Mouse (Mus musculus) cerebellum, adult 8-10 months (tissue): ENCODE data around the gene Drd3.
A peak's percentile ranks its signal among the peaks of the same experiment; 100 is the strongest.

ENCODE experiments used
- DNase-seq: peaks from one replicate; pipeline ENCODE4 v3.0.0; 2022

Drd3 gene

DNA sequence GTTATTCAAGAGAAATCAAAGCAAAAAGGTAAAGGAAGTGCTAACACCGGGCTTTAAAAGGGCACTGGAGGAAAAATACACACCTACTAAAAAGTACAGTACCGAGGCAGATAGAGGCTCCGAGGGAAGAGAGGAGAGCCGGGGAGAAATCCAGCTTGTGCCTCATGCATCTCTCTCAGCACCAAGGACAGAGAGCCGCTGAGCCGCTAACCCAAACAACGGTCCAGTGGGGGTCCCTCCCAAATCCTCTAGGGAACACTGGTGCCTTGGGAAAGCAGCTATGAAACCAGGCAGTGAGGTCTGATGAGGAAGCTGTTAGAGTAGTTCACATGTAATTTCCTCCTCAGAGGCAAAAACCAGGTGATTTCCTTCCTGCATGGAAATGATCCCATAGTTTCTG lies at the start of gene Drd3:
Drd3 (plus strand) TSS at position 276 of the 400 bp plus-strand sequence.
- no peak for DNase-seq

DNA sequence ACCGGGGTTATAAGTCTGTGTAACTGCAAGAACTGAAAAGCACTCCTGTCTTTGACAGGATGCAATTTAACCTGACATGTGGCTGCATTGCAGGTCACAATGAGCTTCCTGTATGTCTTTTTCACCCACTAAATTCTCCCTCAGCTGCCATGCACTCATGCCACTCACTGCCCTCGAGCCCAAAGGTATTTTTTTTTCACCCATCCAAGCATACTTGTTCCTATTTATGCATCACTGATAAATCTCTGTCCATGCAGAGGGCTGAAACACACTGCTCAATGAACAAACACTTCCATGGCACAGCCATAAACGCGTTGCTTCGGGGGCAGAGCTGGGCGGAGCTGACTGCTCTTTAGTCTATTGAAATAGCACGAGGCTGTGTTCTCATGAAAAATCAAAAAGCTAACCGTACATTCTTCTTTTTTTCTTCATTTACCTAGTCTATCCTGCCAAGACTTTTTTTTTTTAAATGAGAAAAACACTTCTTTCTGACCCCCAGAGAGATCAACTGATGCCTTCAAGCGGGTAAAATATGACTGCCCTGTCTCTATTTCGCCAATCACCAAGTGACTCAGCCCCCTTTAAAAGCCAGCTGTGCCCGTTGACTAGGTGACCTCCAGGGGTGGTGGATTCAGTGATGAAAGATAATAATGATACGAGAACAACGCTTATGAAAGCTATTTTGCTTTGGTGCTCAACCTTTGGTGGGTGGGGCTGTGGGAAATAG lies 45.3 kb upstream of the Drd3 start:
- DNase-seq, result no peak

DNA sequence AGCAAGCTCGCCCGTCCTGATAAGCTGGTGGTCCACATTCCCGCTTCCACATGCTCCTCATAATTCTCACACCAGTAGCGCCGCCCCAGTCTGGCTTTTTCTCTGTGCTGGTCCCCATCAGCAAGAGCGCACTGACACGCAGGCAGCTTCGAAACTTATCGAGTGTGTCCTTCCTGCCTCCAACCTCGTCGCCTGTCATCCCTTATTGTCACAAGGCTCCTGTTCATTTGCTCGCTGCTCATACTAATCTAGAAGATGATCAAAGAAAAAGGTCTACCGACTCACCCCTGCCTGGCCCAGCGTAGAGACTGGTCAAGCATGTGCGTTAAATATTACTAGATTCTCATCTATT lies 44.8 kb upstream of the Drd3 start:
- DNase-seq, result peak; percentile 10

DNA sequence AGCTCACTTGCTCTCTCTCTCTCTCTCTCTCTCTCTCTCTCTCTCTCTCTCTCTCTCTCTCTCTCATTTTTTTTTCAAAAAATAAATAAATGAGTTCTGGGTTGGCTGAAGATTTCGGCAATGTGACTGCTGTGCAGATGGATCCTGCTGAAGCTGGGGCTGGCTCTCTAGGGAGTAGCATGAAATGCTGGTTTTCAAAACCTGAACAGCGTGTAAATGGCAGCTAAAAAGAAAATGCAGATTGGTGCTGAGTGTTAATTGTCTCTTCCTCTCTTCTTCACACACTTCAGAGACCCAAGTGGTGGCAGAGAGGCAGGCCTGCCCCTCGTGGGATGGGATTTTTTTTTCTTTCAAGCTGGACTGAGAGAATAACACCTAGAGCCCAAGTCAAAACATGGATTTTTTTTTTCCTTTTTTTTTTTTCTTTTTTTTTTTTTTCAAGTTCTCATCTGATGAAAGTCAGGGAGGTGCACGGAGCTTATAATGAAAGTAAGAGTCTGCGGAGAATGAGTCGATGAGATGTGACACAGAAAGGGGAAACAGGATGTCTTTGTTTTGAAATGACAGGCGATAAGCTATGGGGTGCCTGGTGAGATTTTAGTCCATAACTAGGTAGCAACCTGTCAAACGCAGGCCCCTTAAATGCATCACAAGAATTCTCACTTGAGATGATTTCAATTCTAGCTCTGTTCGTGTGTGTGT lies 44.2 kb upstream of the Drd3 start:
- DNase-seq, result no peak

DNA sequence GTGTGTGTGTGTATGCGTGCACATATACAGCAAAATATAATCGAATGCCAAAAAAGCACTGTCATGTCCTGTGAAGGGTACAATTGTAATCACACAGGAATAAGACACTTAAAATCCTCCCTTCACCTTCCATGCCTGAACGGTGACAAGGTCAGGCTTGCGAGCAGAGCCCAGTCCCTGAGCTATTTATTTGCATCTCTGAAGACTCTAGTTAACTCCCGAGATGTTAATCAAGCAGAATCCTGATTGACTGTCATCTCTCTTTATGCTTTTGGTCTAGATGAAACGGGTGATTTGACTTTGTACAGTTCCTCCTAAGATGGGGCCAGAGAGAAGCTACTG lies 43.7 kb upstream of the Drd3 start:
- DNase-seq, result no peak

DNA sequence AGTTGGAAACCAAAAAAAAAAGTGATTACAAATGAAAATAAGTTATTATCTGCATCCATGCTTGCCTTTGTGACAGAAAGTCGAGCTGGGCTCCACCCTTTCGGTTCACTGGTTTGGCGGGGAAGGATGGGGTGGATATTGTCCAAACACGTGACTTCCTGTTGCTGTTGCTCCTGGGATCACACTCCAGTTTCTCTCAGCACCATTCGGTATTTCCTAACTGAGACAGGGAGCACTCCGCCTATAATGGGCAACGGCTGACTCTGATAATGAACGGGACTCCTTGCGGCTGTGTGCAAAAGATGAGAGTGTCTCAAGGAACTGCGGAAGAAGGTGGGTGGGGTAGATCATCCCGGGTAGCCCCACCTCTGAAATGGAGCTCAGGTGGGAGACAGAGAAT lies 43.2 kb upstream of the Drd3 start:
- no peak for DNase-seq

DNA sequence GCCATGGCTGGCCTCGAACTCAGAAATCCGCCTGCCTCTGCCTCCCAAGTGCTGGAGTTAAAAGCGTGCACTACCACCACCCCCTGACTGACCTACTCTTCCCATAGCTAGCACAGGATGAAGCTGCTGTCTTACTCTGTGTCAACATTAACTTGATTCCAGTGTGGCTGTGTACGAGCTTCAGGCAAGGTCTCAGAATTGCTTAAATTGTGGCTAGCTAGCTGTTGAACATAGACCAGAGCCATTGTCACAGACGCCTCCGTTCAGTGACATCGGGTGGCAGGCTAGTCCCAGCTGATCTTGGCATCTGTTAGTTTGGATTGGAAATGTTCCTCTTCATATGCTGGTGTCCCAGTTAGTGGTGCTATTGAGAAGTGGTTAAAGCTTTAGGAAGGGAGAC lies 42.5 kb upstream of the Drd3 start:
- DNase-seq, result no peak

DNA sequence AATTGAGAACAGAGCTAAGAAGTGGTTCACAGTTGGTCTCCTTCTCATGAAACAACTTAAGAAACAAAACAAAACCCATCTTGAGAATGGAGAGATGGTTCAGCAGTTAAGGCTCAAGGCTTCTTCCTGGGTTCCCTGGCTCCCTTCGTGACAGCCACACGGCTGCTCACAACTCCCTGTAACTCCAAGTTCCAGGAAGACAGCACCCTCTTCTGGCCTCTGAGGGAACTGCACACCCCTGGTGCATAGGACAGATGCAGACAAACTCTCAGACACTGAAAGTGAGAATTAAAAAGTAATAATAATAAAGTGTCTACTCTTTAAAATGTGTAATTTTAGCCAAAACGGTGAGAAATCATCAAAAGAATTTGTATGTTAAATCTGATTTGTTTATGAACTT lies 29.4 kb upstream of the Drd3 start:
- no peak for DNase-seq

DNA sequence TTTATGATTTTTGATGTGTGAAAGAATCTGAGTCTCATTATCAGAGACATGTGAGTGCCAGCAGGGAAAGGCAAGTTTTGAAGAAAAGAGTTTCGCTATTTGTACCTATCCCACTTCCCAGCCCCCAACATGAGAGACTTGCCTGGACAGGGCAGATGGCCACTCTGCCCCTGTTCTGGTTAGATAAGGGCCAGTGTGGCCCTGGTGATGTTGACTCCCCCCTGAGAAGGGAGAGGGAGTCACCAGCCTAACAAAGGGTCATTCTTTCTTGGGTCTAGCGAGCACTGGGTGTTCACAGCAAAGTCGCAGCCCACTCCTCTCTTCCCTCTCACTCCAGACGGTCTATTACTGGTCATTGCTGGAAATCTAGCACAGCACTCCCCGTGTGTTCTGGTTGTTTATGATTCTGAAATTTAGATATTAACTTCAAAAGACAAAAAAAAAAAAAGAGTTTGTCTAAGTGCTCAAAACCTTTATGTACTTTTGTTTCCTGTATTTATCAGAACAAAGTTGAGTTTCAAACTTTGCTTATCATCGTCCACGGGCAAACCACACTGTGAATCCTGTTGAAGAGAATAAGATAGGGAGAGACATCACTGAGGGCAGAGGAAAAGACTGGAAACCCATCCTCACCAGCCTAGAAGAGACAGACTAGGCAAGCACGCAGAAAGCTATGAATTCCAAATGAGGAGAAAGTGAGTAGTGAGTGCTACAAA lies 24.2 kb upstream of the Drd3 start:
- DNase-seq, result no peak

DNA sequence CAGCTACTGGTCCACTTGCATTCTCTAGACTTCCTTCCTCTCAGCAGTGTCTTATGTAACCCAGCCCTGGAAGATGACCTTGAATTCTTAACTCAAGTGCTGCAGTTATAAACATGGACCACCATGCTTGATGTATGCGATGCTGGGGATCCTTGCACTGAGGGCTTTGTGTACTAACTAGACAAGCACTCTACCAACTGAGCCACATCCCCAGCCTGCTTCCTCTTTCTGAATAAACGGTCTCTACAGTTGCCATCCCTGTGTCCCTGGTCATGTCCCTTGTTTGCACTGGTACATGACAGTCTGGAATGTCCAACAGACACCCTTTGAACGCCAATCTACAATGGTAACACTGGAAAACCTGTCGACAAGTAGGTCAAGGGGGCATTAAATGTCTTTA lies 23.5 kb upstream of the Drd3 start:
- DNase-seq, result no peak

DNA sequence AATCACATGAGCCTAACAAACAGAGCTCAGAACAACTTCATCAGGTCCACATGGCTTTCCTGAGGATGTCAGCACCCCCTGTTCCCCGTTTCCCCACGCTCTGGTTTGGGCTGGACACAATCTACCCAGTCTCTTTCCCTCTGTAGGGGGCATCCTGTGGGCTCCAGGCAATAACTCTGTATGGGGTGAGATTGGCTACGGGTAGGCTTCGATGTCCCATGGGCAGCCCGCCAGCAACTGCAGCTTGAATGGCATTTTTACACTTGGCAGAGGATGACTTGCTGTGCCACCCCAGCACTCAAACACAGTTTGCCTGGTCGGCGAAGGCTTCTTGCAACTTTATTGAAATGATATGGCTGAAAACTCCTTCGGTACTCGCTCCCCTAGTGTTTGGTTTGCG lies 21.3 kb upstream of the Drd3 start:
- no peak for DNase-seq

DNA sequence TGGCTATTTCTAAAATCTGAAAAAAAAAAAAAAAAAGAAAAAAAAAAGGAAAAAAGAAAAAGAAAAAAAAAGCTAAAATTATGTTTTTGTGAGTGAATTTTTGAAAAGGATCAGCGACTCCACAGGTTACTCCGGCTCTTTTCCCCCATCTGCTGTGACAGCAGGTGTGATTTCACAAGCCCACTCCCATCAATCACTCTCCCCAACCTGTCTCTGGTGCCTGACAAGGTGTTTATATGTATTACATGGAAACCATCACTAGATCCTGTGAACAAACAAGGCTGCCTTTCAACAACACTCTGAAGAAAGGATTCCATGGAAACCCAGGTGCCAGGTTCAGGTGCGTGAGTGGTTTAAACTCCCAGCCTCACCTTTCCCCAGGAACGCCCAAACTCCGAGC lies 20.9 kb upstream of the Drd3 start:
- DNase-seq, result no peak

DNA sequence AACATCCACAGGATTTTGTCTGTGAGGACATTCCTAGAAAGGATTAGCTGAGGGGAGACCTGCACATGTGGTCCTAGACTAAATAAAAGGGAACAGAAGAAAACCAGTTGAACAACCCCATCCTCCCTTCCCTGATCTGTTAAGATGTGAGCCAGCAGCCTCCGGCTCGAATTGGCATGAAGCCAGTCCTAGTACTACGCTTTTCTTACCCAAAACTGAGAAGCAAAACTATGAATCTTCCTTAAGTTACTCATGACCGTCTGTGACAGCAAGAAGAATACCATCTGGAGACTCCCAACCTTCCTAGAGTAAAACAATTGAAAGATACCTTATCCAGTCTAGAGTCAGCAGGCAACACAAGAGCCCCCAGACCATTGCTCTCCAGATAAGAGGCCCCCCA lies 15.9 kb upstream of the Drd3 start:
- no peak for DNase-seq

DNA sequence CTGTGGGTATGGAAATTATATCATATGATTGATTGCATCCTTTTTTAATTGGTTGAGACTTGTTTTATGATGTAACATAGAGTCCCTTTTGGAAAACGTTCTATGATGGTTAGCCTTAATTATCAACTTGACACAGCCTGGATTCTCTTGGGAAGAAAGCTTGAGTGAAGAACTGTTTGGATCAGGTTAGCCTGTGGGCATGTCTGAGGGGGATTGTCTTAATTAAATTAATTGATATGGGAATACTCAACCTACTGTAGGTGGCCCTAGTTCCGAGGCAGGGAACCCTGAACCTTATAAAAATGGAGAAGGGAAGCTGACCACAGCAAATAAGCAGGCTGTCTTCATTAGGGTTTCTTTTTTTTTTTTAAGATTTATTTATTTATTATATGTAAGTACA lies 12.9 kb upstream of the Drd3 start:
- no peak for DNase-seq

DNA sequence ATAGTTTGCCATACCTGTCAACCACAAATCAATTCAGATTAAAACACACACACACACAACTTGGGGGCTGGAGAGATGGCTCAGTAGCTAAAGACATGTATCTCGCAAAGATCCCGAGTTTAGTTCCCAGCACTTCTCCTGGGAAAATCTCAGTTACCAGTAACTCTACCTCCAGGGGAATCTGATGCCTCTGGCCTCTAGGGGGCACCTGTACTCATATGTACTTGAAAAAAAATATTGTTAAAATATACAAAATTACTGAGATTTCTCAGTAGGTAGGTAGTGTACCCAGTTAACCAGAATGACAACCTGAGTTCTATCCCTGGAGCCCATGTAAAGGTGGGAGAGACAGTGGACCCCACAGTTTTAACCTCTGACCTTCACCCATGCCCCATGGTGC lies 5.4 kb upstream of the Drd3 start:
- no peak for DNase-seq

DNA sequence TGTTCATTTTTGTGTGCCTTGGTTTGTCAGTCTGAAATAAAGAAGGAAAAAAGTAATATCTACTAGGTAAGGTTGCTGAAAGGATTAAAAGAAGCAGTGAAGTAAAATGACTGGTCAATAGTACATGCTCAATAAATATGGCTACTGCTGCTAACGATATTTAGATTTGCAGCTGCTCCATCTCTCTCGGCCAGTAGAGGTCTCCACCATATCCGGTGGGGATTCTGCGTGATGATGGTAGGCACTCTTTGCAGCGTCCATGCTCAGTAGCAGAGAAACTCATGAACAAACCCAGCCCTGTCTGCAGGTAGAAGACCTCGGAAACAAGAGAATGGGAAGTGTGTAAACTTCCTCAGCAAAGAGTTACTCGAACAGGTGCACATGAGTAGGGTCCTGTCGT lies 926 bp upstream of the Drd3 start:
- DNase-seq, result no peak

DNA sequence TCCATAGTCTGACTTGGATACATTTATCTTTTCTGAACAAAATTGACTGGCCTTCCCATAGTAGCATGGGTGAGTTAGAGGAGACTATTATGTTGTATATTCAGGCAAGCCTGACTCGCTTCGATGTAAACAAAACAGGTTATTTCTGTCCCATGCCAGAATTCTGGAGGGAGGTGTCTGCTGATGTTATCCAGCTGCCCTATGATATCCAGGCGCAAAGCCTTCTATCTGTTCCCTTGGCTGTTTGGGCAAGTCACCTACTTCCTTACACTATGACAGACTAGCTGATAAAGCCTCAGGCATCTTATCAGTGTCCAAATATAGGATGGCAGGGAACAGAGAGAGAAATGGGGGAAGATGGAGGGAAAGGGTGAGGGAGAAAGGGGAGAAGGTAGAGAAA lies 18.5 kb downstream of the Drd3 start:
- DNase-seq, result no peak

DNA sequence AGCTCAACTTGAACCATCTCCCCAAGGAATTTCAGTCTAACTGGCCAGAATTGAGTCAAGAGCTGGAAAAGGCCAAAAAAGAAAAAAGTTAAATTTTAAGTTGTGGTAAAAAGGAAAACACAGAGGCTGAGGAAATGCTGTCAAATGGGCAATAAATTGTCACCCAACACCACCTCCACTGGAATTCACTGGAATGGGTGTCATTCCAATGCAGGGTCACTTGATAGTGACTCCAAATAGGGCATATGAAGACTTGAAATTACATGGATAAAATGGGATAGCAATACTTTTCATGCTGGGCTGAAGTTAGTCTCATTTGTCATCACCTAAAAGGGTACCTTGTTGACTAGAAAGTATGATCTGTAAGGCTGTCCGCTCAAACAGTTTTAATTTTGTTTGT lies 18.9 kb downstream of the Drd3 start:
- no peak for DNase-seq

DNA sequence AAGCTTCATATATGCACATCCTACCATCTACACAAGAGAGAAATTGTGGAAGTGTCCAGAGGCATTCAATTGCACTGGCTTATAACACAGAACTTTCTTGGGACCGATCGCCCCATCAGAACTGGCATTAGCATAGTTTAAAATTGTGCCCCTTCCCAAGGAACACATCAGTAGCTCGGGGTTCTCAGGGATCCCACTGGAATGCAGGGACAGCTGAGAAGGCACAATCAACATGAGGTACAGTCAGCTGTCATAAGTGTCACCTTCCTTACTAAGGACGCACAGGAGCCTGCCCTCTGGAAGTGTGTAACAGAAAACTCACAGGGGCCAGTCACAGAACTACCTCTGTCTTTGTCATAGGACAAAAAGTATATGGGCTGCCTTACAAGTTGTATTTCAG lies 19.7 kb downstream of the Drd3 start:
- DNase-seq, result no peak

DNA sequence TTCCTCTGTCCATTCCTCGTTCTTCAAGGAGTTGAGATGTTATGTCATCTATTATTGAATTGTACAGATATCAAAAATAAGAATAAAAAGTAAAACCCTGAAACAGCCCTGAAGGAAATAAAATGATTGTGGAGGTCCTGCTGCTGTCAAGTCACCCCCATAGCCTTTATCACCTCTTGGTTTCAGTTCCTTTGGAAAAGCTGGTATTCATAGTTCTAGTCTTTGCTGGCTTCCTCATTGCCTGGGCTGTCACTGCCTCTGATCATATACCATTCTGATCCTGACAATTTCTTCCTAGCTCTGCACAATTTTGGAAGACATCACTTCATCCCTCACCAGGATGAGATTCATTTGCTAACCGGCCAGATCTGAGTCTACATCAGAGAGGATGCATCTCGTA lies 23.1 kb downstream of the Drd3 start:
- DNase-seq, result no peak

DNA sequence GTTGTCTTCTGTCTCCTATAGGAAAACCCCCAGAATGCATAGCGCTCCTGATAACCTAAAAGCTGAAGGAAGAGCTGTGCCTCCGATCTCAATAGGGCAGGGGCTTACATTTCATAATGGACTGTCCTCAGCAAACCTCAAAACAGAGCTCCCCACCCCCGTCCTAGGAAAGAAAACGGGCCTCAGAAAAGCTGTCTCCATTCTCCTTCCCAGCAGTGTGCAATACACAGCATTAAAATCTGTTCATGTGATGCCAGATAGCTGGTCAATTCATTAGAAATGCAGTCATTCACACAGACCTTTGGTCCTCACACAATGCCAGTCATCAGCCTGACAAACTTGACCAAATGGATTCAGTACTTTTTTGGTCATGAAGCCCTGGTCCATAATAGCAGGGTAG lies 45.7 kb downstream of the Drd3 start:
- DNase-seq, result no peak

DNA sequence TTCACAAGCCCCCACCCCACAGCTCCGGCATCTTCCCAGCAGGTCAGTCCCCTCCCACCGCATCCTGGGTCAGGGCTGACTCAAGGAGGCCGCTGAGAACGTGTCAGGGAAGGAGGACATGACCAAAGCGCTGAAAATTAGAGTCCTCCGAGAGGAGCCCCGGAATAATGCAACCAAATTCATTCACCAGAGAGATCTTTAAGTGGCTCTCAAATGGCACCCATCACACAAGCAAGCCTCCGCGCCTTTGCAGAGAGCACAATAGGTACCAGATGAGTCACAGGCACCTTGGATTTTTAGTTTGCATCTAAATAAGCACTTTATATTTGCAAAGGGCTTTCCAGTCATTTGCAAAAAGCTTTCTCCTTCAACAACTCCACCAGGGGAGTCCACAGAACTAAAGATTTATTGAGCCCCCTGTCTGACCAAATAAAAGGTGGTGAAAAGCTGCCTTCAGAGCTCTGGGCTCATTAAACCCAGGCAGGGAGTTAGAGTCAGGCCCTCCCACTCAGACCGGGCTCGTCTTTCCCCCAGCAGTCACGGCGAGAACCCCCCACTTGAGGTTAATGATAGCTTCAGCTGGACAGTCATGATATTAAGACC lies 46.4 kb downstream of the Drd3 start:
- no peak for DNase-seq

DNA sequence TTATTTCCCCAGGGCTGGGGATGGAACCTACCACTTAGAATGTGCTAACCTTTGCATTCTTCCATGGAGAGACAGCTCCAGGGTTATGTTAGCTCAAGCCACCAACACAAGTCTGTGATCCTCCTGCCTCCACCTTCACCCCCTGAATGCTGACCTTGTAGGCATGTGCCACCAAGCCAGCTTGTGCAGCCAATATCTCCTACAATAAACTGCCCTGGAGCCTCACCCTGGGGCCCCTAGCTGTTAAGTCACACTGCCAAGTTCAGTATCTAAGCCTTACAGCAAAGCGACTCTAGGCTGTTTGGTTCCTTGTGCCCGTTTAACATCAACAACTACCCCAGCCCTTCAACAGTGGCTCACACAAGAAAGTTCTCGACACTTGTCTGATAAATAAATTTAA lies 47.3 kb downstream of the Drd3 start:
- DNase-seq, result no peak

DNA sequence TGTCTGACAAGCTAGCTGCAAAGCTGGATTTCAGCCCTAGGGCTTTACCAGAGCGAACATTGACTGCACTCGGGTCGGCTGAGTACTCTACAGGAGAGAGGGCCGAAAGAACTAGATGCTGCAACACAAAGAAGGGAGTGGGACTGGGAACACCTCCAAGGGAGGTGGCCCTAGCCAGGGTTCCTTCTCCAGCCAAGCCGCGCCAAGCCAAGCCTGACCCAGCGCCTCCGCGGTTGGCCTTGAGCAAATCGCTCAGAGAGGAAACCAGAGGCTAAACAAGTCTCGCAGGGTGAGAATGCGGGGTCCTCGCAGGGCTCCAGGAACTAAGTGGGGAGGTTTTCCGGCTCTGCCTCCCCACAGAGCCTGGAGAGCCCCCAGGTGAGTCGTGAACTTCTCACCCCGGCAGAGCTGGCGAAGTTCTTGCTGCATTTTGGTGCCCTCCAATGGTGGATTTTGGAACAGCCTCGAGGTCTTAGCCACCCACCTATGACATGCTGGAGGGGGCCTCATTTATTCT lies 48.0 kb downstream of the Drd3 start:
- peak; percentile 71 for DNase-seq
